Mouse (Mus musculus): ENCODE measurements around the gene Cnbp.

GRCm38 (mm10) chr6:87873104-87873503 is 22.2 kb upstream of the Cnbp start:
- no peak for TF ChIP-seq TAL1 (IDR thresholded peaks at IDR 0.05; ENCODE audit: low read length)
- TF ChIP-seq GATA1 (IDR thresholded peaks at IDR 0.05; ENCODE audit: low read length): no peak

Measured in erythroblast, embryonic 14.5 days (primary cell).